Mouse (Mus musculus): ENCODE data around the gene Glce. TPM values are rescaled to one million over a fixed set of nuclear protein-coding genes. Genes with fewer than 3 reads are reported as not detected.

Glce gene
- polyA plus RNA-seq, 1 experiment from 2014 or later, result 19.4 TPM

DNA sequence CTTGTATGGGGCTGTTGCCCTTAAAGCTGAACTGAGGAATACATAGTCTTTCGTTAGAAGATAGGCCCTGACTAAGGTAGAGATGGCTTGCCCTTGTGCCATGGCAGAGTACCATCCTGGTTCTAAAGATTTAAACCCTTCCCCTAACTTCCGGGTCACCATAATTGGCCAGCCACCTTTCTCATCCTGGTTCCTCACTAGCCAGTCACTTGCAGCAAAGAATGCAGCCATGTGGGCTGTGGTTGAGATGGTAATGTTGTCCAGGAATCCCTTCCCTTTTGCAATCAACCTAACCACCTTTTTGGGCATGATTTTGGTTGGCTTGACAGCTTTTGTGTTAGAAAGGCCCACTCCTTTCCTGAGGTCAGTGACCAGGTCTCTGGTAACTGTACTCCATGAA is 62.0 kb downstream of the Glce start:
- Histone ChIP-seq H3K9ac (ENCODE audit: low read length) (no peak overlapping the region), H3K27ac (ENCODE audit: low read depth, low read length) (no peak overlapping the region), H3K9me3 (ENCODE audit: control insufficient read depth, low read length) (no peaks in the 10 kb centered on the region), H3K4me3 (ENCODE audit: low read depth, low read length) (no peak overlapping the region), H3K4me1 (ENCODE audit: control insufficient read depth, insufficient read depth, low read length) (no peaks in the 10 kb centered on the region), H3K27me3 (ENCODE audit: control insufficient read depth, insufficient read depth, low read length) (no peaks in the 10 kb centered on the region), H3K4me2 (no peak overlapping the region), H3K36me3 (ENCODE audit: control insufficient read depth, insufficient read depth, low read length) (no peaks in the 10 kb centered on the region)
- no peak for ATAC-seq (ENCODE audit: low FRiP score)
- WGBS, result 90% methylated on average over 2 of the region's 2 CpGs
- DNase-seq (ENCODE audit: low spot score, missing footprints), result peak; percentile 28

DNA sequence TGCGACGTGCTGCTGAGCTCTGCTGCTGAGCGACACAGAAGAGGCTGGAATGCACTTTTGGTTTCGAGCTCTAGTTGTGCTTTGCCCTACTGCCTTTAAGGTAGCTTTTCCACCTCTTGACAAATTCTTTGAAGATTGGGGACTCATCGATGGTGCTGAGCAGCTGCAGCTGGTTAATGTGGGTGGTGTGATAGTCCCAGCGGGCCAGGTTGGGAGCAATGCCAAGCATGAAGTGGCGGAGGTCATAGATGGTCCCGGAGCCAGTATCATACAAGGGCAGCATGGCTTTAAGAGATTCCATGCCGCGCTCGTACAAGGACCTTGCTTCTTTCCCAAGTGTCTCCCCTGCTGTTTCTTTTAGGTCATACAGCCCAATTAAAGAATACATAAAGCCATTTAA is 62.5 kb downstream of the Glce start:
- no peaks in the 10 kb centered on the region for H3K36me3 ChIP-seq (ENCODE audit: control insufficient read depth, insufficient read depth, low read length)
- no peaks in the 10 kb centered on the region for H3K27me3 ChIP-seq (ENCODE audit: control insufficient read depth, insufficient read depth, low read length)
- ATAC-seq (ENCODE audit: low FRiP score), result no peak
- H3K4me1 ChIP-seq (ENCODE audit: control insufficient read depth, insufficient read depth, low read length), result no peaks in the 10 kb centered on the region
- H3K9me3 ChIP-seq (ENCODE audit: control insufficient read depth, low read length), result no peaks in the 10 kb centered on the region
- no peak overlapping the region for H3K9ac ChIP-seq (ENCODE audit: low read length)
- DNase-seq (ENCODE audit: low spot score, missing footprints), result peak; percentile 75
- H3K4me3 ChIP-seq (ENCODE audit: low read depth, low read length), result no peak overlapping the region
- H3K27ac ChIP-seq (ENCODE audit: low read depth, low read length), result no peak overlapping the region
- H3K4me2 ChIP-seq, result no peak overlapping the region
- 93% methylated on average over 11 of the region's 11 CpGs for WGBS

DNA sequence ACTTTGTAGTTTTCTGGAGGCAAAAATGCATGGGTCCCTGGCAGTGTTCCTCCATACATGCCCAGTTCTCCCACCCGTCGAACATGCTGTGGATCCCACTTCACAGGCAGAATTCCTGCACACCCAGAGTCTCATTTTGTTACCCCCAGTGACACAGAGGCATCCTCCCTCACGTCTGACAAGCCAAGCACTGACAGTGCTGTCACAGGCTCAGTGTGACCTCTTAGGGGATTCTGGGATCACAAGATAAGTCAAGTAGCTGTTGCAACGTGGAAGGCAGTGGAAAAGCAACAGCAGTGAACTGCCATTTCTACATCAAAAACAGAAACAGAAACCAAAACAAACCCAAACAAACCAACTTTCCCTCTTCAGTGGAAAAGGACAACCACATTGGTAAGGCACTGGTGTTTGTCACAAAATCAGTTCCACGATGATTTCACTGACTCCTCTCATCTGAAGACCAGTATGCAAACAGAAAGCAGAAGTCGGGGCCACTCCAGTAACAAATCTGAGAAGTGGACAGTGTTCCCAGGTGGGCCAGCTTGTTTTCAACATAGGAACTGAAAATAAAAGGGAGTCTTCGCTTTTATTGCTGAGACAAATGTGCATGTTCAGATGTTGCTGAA is 64.5 kb downstream of the Glce start:
- 76% methylated on average over 7 of the region's 7 CpGs for WGBS

DNA sequence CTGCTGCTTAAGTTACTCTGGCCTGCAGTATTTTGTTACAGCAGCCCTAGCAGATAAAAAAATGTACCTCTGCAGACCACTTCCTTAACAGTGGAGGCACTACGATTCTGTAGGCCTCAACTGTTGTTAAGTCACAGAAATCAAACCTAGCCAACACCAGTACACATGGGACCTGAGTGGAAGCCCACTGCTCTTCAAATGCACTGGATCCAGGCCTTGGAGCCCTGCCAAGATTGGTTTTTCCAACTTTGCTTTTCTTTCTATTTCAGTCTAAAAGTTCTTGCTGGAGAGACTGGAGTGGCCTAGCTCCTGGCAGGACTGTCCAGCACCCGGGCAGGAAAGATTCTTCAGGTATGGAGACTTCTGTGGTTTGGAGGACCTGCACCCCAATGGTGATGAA is 66.2 kb downstream of the Glce start:
- WGBS, result 92% methylated on average over 2 of the region's 2 CpGs
- H3K27ac ChIP-seq (ENCODE audit: low read depth, low read length), result no peak overlapping the region
- no peaks in the 10 kb centered on the region for H3K9me3 ChIP-seq (ENCODE audit: control insufficient read depth, low read length)
- no peak for ATAC-seq (ENCODE audit: low FRiP score)
- H3K9ac ChIP-seq (ENCODE audit: low read length), result no peak overlapping the region
- no peak overlapping the region for H3K4me2 ChIP-seq
- H3K4me1 ChIP-seq (ENCODE audit: control insufficient read depth, insufficient read depth, low read length), result no peaks in the 10 kb centered on the region
- no peaks in the 10 kb centered on the region for H3K36me3 ChIP-seq (ENCODE audit: control insufficient read depth, insufficient read depth, low read length)
- no peaks in the 10 kb centered on the region for H3K27me3 ChIP-seq (ENCODE audit: control insufficient read depth, insufficient read depth, low read length)
- no peak for DNase-seq (ENCODE audit: low spot score, missing footprints)
- H3K4me3 ChIP-seq (ENCODE audit: low read depth, low read length), result no peak overlapping the region

More for the DNA sequence above, 64.5 kb downstream of the Glce start:
- no peak overlapping the region for H3K9ac ChIP-seq (ENCODE audit: low read length)
- ATAC-seq (ENCODE audit: low FRiP score) (no peak), DNase-seq (ENCODE audit: low spot score, missing footprints) (peak; percentile 69)
- H3K36me3 ChIP-seq (ENCODE audit: control insufficient read depth, insufficient read depth, low read length), result no peaks in the 10 kb centered on the region
- no peaks in the 10 kb centered on the region for H3K9me3 ChIP-seq (ENCODE audit: control insufficient read depth, low read length)
- no peak overlapping the region for H3K4me3 ChIP-seq (ENCODE audit: low read depth, low read length)
- no peaks in the 10 kb centered on the region for H3K27me3 ChIP-seq (ENCODE audit: control insufficient read depth, insufficient read depth, low read length)
- no peaks in the 10 kb centered on the region for H3K4me1 ChIP-seq (ENCODE audit: control insufficient read depth, insufficient read depth, low read length)
- H3K27ac ChIP-seq (ENCODE audit: low read depth, low read length), result no peak overlapping the region
- H3K4me2 ChIP-seq, result no peak overlapping the region

DNA sequence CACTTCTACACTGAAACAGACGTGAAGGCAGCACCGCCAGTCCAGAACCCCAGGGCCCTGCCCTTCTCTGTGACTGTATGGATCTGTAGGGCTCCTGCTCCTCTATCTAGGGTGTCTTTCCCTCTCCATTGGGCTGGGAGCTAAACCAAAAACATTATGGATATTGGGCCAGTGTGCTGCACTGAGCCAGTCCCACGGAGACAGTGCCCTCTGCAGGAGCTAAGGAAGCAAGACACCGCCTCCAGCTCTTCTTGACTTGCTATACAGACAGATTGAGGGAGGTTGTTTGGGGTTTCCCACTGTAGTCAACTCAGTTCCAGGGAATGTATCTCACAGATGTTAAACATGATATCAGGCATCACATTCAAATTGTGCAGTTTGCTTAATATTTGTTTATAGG is 71.7 kb downstream of the Glce start:
- no peaks in the 10 kb centered on the region for H3K36me3 ChIP-seq (ENCODE audit: control insufficient read depth, insufficient read depth, low read length)
- no peak overlapping the region for H3K4me2 ChIP-seq
- DNase-seq (ENCODE audit: low spot score, missing footprints) (peak; percentile 70), ATAC-seq (ENCODE audit: low FRiP score) (no peak)
- H3K4me1 ChIP-seq (ENCODE audit: control insufficient read depth, insufficient read depth, low read length), result no peaks in the 10 kb centered on the region
- no peaks in the 10 kb centered on the region for H3K27me3 ChIP-seq (ENCODE audit: control insufficient read depth, insufficient read depth, low read length)
- no peak overlapping the region for H3K4me3 ChIP-seq (ENCODE audit: low read depth, low read length)
- H3K9ac ChIP-seq (ENCODE audit: low read length), result no peak overlapping the region
- no peak overlapping the region for H3K27ac ChIP-seq (ENCODE audit: low read depth, low read length)
- H3K9me3 ChIP-seq (ENCODE audit: control insufficient read depth, low read length), result no peaks in the 10 kb centered on the region
- 43% methylated on average over 4 of the region's 4 CpGs for WGBS

DNA sequence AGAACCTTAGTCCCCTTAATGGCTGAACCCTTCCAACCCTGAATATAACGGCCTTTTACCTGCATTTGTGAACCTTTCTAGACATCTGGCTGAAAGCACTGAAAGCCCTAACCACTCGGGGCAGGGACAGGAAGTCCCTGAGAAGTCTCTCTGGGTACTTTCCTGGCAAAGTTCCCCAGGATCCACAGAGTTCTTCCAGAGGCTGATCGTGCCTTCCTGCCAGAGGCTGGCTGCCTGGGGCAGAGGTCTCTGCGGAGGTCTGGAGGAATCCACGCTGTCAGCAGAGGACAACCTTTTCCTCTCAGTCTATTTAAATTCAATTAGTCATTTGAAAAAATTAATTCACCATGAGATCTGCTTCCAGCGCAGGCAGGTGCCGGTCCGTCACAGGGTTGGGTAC is 73.3 kb downstream of the Glce start:
- Histone ChIP-seq H3K27me3 (ENCODE audit: control insufficient read depth, insufficient read depth, low read length) (no peaks in the 10 kb centered on the region), H3K36me3 (ENCODE audit: control insufficient read depth, insufficient read depth, low read length) (no peaks in the 10 kb centered on the region), H3K27ac (ENCODE audit: low read depth, low read length) (no peak overlapping the region), H3K9ac (ENCODE audit: low read length) (no peak overlapping the region), H3K4me3 (ENCODE audit: low read depth, low read length) (no peak overlapping the region), H3K4me2 (no peak overlapping the region), H3K9me3 (ENCODE audit: control insufficient read depth, low read length) (no peaks in the 10 kb centered on the region), H3K4me1 (ENCODE audit: control insufficient read depth, insufficient read depth, low read length) (no peaks in the 10 kb centered on the region)
- no peak for ATAC-seq (ENCODE audit: low FRiP score)
- DNase-seq (ENCODE audit: low spot score, missing footprints), result peak; percentile 56
- 75% methylated on average over 8 of the region's 8 CpGs for WGBS

DNA sequence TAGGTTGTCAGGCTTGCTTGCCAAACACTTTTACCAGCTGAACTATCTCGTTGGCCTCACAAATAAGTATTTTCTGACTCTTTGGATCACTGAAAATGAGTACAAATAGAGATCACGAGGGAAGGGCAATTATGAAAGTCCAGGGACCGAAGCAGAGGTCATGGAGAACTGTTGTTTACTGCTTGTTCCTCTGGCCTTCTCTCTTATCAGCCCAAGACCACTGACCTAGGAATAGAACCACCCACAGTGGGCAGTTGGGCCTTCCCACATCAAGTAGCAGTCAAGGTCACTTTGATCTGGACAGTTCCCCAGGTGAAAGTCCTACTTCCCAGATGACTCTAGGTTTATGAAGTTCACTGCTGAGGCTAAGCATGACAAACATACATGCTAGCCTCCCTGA is 80.3 kb downstream of the Glce start:
- H3K27me3 ChIP-seq (ENCODE audit: control insufficient read depth, insufficient read depth, low read length), result no peaks in the 10 kb centered on the region
- no peak overlapping the region for H3K9ac ChIP-seq (ENCODE audit: low read length)
- no peak overlapping the region for H3K4me2 ChIP-seq
- H3K4me3 ChIP-seq (ENCODE audit: low read depth, low read length), result no peak overlapping the region
- WGBS, result 86% methylated on average over 3 of the region's 3 CpGs
- no peak overlapping the region for H3K27ac ChIP-seq (ENCODE audit: low read depth, low read length)
- H3K36me3 ChIP-seq (ENCODE audit: control insufficient read depth, insufficient read depth, low read length), result no peaks in the 10 kb centered on the region
- DNase-seq (ENCODE audit: low spot score, missing footprints) (peak; percentile 44), ATAC-seq (ENCODE audit: low FRiP score) (no peak)
- no peaks in the 10 kb centered on the region for H3K4me1 ChIP-seq (ENCODE audit: control insufficient read depth, insufficient read depth, low read length)
- no peaks in the 10 kb centered on the region for H3K9me3 ChIP-seq (ENCODE audit: control insufficient read depth, low read length)

DNA sequence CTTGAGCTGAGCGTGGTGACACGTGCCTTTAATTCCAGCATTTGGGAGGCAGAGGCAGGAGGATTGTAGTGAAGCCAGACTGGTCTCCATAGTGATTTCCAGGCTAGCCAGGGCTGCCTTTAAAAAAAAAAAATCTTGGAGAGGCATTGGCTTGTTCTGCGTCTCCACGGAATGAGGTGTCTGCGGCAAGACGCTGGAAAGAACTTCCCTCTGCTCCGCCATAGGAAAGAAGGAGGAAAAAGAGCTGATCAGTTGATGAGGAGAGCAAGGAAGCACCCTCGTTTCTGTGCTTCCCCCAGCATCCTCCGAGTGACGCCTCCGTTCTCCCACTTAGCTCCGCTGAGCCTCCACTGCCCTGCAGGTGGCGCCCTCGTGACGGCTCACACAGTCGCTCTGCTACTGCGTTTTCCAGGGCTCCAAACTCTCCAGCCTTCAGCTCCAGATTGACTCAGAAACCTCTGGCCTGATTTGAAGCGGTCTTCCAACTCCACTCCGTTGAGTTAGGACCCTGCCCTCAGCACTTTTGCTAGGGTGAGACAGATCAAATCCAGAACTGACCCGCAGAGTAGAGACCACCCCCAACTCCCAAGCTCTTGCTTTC is 82.3 kb downstream of the Glce start:
- no peak overlapping the region for H3K9ac ChIP-seq (ENCODE audit: low read length)
- H3K27me3 ChIP-seq (ENCODE audit: control insufficient read depth, insufficient read depth, low read length), result no peaks in the 10 kb centered on the region
- no peak overlapping the region for H3K4me2 ChIP-seq
- H3K36me3 ChIP-seq (ENCODE audit: control insufficient read depth, insufficient read depth, low read length), result no peaks in the 10 kb centered on the region
- H3K4me3 ChIP-seq (ENCODE audit: low read depth, low read length), result no peak overlapping the region
- no peak overlapping the region for H3K27ac ChIP-seq (ENCODE audit: low read depth, low read length)
- no peaks in the 10 kb centered on the region for H3K9me3 ChIP-seq (ENCODE audit: control insufficient read depth, low read length)
- ATAC-seq (ENCODE audit: low FRiP score) (peak; percentile 38; the same call in 1 of the 2 replicates), DNase-seq (ENCODE audit: low spot score, missing footprints) (peak; percentile 96)
- no peaks in the 10 kb centered on the region for H3K4me1 ChIP-seq (ENCODE audit: control insufficient read depth, insufficient read depth, low read length)
- 6% methylated on average over 20 of the region's 20 CpGs for WGBS

DNA sequence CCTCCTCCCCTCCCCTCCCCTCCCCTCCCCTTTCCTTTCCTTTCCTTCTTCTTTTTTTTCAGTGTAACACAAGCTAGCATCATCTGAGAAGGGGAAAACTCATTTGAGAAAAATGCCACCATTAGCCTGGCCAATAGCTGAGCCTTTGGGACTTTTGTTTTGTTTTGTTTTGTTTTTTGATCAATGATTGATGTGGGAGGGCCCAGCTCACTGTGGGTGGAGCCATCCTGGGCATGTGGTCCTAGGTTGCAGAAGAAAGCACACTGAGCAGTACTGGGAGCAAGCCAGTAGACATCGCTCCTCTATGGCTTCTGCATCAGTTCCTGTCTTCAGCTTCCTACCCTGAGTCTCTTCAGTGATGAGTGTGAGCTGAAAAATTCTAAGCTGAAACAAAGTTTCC is 86.6 kb downstream of the Glce start:
- 85% methylated on average over 1 of the region's 1 CpGs for WGBS
- Histone ChIP-seq H3K27me3 (ENCODE audit: control insufficient read depth, insufficient read depth, low read length) (no peaks in the 10 kb centered on the region), H3K27ac (ENCODE audit: low read depth, low read length) (no peak overlapping the region), H3K4me1 (ENCODE audit: control insufficient read depth, insufficient read depth, low read length) (no peaks in the 10 kb centered on the region), H3K4me2 (no peak overlapping the region), H3K36me3 (ENCODE audit: control insufficient read depth, insufficient read depth, low read length) (no peaks in the 10 kb centered on the region), H3K4me3 (ENCODE audit: low read depth, low read length) (no peak overlapping the region), H3K9me3 (ENCODE audit: control insufficient read depth, low read length) (no peaks in the 10 kb centered on the region), H3K9ac (ENCODE audit: low read length) (no peak overlapping the region)
- DNase-seq (ENCODE audit: low spot score, missing footprints) (peak; percentile 4), ATAC-seq (ENCODE audit: low FRiP score) (no peak)
